Mouse (Mus musculus) spleen, adult 12 weeks (tissue): Measurements from ENCODE around the gene Cfap74.
"Not testable (repeated sequence)": the region's sequence is repeated elsewhere in the genome, so short reads cannot be mapped to it uniquely, and the experiment has no call there.

Experiments used
- DNase-seq: peaks from one replicate; pipeline ENCODE4 v3.0.0; 2022; ENCODE audit warnings: low spot score

The Cfap74 gene

GRCm38 (mm10) chr4:155408695-155409057 is 314 bp upstream of the Cfap74 start:
- DNase-seq, result no peak

- no peak for DNase-seq
These were observed 3.1 kb downstream of the Cfap74 start for GRCm38 (mm10) chr4:155412124-155412523.

DNA sequence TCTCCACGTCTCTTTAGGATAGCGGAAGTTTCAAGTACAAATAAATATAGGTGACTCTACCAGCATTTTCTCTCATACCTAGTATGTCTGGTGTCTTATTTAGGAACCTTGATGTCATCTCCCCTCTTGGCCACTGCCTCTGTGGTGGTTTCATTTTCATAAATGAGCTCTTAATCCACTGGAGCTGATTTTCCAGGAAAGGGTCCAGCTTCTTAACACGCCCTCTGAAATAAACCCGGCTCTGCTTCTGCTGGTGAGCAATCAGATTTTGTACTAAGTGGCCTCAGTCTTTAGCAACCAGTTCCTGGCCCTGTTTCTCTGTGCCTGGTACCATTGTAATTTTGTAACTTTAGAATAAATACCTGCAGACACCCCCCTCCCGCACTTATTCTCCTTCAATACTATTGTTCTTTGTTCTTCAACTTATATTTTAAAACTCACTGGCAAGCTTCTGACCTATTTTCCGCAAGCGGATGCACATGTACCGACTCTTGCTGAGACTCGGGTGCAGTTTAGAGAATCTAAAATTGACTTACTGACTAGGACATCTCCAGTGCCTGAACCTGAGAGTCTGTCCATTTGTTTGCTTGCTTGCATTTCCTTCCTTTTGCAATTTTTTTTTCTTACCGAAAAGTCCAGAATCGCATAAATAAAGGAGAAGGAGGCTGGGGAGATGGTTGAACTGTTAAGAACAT is 4.8 kb downstream of the Cfap74 start:
- no peak for DNase-seq

DNA sequence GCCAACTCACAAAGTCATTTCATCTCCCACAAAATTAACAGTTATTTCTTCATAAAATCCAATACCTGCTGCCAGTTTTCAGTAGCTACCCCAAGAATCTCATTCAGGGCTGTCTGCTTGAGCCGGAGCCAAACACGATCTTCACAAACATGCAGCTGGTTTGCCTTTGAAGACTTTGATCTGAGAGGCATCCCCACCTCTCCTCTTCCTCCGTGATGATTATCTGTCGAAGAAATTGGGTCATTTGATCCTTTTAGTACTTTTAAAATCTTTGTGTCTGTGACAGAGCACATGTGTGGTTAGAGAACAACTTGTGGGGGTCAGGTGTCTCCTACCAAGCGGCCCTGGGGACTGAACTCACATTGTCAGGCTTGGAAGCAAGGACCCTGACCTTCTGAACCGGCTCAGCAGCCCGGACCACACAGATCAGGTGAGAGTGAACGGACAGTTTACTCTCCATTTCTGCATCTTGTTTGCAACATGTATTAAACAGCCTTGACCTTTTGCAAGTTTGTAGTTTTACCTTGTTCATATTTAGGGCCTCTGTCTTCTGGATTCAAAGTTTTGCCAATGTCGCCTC is 5.8 kb downstream of the Cfap74 start:
- DNase-seq, result no peak

DNA sequence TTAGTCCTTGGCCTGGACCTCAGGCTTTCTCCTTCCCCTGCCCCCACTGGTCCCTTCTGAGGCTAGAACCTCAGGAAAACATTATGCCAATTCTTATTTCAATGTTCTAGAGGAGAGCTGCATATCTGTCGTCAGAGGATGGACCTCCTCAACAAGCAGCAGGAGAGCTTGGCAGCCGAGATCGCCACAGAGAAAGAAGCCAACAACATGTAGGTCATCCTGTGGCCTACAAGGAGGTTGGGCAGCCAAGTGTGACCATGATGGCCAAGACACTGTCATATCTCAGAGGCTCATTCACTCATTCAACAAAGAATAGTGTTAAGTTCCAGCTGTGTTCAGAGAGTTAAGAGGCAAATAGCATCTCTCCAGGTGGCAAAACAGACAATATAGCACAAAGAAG is 11.1 kb downstream of the Cfap74 start:
- no peak for DNase-seq

GRCm38 (mm10) chr4:155421412-155422370 is 12.7 kb downstream of the Cfap74 start:
- not testable (repeated sequence) for DNase-seq

- DNase-seq, result no peak
These were observed 15.0 kb downstream of the Cfap74 start for GRCm38 (mm10) chr4:155423988-155424387.

DNA sequence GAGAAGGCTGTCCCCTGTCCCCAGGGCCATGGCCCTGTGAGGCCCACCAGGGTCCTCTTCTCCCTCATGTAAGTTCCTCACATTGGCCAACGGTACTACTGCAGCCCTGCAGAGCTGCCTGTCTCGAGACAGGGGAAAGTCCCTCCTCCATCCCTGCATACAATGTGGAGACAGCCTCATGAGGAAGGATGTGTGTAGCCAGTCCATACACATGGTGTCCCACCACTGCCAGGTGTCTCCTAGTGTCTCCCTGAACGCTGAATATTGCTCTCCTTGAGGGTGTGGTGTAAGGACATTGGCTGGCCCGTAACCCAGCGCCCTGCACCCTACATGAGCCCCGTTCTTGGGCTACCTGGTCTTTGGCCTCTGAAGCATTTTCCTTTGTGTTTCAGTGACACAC is 17.3 kb downstream of the Cfap74 start:
- DNase-seq, result no peak

- DNase-seq, result no peak
These were observed 19.5 kb downstream of the Cfap74 start for GRCm38 (mm10) chr4:155428442-155428841.

DNA sequence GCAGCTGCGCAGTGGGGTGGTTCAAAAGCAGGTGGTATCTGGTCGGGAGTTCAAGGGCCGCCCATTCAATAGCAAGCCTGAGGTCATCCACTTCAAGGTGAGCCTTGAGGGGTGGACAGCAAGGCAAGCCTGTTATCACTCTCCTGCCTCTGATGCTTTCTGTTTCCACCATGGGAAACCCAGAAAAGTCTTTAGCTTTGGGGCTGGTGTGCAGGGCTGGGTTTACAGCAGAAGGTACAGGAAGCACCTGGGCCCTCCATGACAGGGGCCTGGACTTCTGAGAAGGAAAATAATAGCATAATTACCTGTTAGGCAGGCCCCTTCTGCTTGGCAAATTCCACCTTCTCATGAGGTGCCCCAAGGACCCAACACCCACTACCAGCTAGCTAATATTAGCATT is 20.2 kb downstream of the Cfap74 start:
- no peak for DNase-seq

GRCm38 (mm10) chr4:155432358-155432757 is 23.4 kb downstream of the Cfap74 start:
- no peak for DNase-seq

- DNase-seq, result no peak
These were observed 25.0 kb downstream of the Cfap74 start for GRCm38 (mm10) chr4:155433993-155434392.

GRCm38 (mm10) chr4:155442808-155443207 is 33.8 kb downstream of the Cfap74 start:
- DNase-seq, result no peak

GRCm38 (mm10) chr4:155451597-155451996 is 42.6 kb downstream of the Cfap74 start:
- no peak for DNase-seq

GRCm38 (mm10) chr4:155458575-155458974 is 49.6 kb downstream of the Cfap74 start:
- no peak for DNase-seq

GRCm38 (mm10) chr4:155463050-155463449 is 54.1 kb downstream of the Cfap74 start:
- no peak for DNase-seq

DNA sequence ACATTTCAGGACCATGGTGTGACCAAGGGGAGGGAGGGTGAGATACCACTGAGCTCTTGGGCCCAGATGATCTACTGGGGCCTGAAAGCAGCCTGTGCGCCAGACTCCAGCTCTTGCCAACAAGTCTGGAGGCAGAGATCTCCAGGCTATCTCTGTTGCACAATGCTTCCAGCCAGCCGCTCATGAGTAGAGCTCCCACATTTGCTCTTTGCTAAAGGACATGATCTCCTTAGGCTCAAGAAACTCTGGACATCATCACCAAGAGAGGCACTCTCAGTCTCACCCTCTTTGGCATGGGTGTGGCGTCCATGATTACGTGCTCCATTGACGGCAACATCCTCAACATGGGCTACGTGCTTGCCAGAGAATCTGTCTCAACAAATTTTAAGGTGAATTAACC is 54.6 kb downstream of the Cfap74 start:
- DNase-seq, result no peak

DNA sequence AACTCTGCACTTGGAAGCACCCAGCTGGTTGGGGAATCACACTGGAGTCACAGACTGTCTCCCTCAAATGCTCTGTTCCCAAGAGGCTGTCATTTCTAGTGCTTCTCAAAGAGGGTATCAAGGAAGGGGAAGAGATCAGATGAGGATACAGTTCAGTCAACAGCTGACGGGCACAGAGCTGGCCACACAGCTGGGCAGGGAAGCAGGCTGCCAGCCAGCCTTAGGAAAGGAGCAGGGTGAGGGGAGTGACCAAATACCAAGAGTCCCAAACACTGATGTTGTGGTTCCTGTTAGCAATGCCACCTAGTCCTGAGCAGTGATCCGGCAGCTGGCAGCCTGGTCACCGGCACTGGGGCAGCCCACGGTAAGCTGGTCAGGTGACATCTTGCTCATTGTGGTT is 55.1 kb downstream of the Cfap74 start:
- DNase-seq, result no peak

DNA sequence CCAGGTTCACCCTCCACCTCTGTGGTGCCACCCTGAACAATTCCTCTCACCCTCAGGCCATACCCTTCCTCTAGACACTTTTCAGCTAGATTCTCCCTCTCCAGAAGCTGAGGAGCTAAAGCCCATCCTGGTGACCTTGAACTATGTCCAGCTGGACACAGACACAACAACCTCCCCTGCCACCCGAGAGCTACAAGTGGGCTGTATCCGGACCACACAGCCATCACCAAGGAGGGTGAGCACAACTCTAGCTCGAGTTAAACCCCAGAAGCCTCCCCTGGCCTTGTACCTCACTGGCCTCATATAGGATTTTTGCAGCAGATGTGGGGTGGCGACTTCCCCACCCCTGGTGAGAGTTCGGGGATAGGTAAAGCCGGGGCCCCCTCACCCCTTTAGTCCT is 56.6 kb downstream of the Cfap74 start:
- no peak for DNase-seq

GRCm38 (mm10) chr4:155466080-155466479 is 57.1 kb downstream of the Cfap74 start:
- DNase-seq, result no peak

- DNase-seq, result no peak
These were observed 58.4 kb downstream of the Cfap74 start for GRCm38 (mm10) chr4:155467237-155468010.

DNA sequence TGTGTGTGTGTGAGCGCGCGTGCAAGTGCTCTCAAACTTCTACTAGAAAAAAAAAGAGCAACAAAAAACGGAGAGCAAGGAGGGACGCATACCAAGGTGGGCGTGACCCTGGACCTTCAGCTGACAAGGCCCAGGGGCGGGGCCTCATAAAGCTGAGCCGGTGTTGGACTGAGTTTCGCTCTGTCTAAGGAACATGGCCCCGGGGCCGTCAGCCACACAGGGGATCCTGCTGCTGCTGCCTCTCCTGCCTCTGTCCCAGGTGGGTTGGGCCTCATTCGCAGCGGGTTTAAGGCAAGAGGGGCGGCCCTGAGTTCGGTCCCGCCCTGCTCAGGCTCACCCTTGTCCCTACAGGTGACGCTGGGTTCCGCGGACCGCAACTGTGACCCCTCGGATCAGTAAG is 60.0 kb downstream of the Cfap74 start, which contains the start of gene Tmem52:
TSS of gene Tmem52 (plus strand) at position 163 of the 400 bp plus-strand sequence.
- no peak for DNase-seq
